Mouse (Mus musculus) CH12.LX (cell line): ENCODE results near the gene Uvrag. TPM values are rescaled to one million over a fixed set of nuclear protein-coding genes. Genes with fewer than 3 reads are reported as not detected.

Experiments used
- DNase-seq: peaks from one replicate; pipeline ENCODE4 v3.0.0-alpha.2; 2013; ENCODE audit errors: extremely low read depth
- H3K27ac ChIP-seq: 2 replicates; pipeline ENCODE4 v1.5.1; 2012; ENCODE audit warnings: low read depth, mild to moderate bottlenecking, control low read depth, moderate library complexity; ENCODE audit not compliant: insufficient read depth
- H3K27me3 ChIP-seq: replicated peaks from 2 replicates; pipeline ENCODE3; 2012; ENCODE audit warnings: inconsistent platforms
- H3K36me3 ChIP-seq, 2 experiments: replicated peaks in 1 of 2; 2 replicates each; pipeline versions ENCODE3 to v1.6.1; 2012; ENCODE audit warnings: inconsistent platforms in 1 of 2, low read length in 1 of 2, mild to moderate bottlenecking in 1 of 2, mixed read lengths in 1 of 2, moderate library complexity in 1 of 2; ENCODE audit not compliant: control insufficient read depth in 1 of 2, insufficient read depth in 1 of 2
- H3K4me1 ChIP-seq, 2 experiments: 2 replicates each; pipeline ENCODE4 v1.6.1; 2012; ENCODE audit warnings: inconsistent platforms in 1 of 2, moderate library complexity in 1 of 2; ENCODE audit not compliant: insufficient read depth in 2 of 2, control insufficient read depth in 1 of 2
- H3K4me2 ChIP-seq: 2 replicates; pipeline ENCODE4 v1.6.1; 2012; ENCODE audit warnings: low read depth, mild to moderate bottlenecking, control low read depth; ENCODE audit not compliant: poor library complexity, insufficient read depth, severe bottlenecking
- H3K4me3 ChIP-seq, 3 experiments: fragments of 150-350 bp in 1 of 3; sonication (generic) in 1 of 3; replicated peaks in 1 of 3; 2 replicates each; pipeline versions ENCODE3 to v1.5.1; 2011 to 2012; ENCODE audit warnings: low read depth in 2 of 3, low read length in 2 of 3, mild to moderate bottlenecking in 2 of 3, moderate library complexity in 2 of 3, control low read depth in 1 of 3, improper control_type of control experiment in 1 of 3, inconsistent platforms in 1 of 3, mixed read lengths in 1 of 3; ENCODE audit not compliant: poor library complexity in 1 of 3
- H3K79me2 ChIP-seq: replicated peaks from 2 replicates; pipeline ENCODE4 v1.6.1; 2012; ENCODE audit warnings: mild to moderate bottlenecking, moderate library complexity; ENCODE audit not compliant: control insufficient read depth, poor library complexity, insufficient read depth, severe bottlenecking; ENCODE audit errors: extremely low read depth
- H3K9ac ChIP-seq: 2 replicates; pipeline ENCODE4 v1.6.1; 2012; ENCODE audit warnings: low read depth, mild to moderate bottlenecking, control low read depth, moderate library complexity; ENCODE audit not compliant: insufficient read depth
- H3K9me3 ChIP-seq: replicated peaks from 2 replicates; pipeline ENCODE3; 2012; ENCODE audit warnings: low read length, inconsistent platforms, mixed read lengths
- BHLHE40 ChIP-seq: IDR thresholded peaks from 2 replicates; pipeline ENCODE4 v1.6.1; 2011; ENCODE audit warnings: mild to moderate bottlenecking, low read depth, low read length, improper control_type of control experiment
- CTCF ChIP-seq, 2 experiments: IDR thresholded peaks in 1 of 2; conservative IDR thresholded peaks in 1 of 2; 2 replicates each; pipeline ENCODE4 v1.5.1; 2011 to 2012; ENCODE audit warnings: low read depth in 2 of 2, low read length in 2 of 2, improper control_type of control experiment in 1 of 2, inconsistent platforms in 1 of 2, mild to moderate bottlenecking in 1 of 2, moderate library complexity in 1 of 2
- E2F4 ChIP-seq: IDR thresholded peaks from 2 replicates; pipeline ENCODE4 v1.6.1; 2011; ENCODE audit warnings: low read depth, low read length, improper control_type of control experiment; ENCODE audit not compliant: insufficient replicate concordance
- EP300 ChIP-seq: IDR thresholded peaks from 2 replicates; pipeline ENCODE4 v1.6.1; 2011; ENCODE audit warnings: low read length, improper control_type of control experiment
- IRF4 ChIP-seq: IDR thresholded peaks from 2 replicates; pipeline ENCODE4 v1.6.1; 2014; ENCODE audit warnings: low read depth, mild to moderate bottlenecking, inconsistent platforms, low read length, improper control_type of control experiment
- JUN ChIP-seq: IDR thresholded peaks from 2 replicates; pipeline ENCODE4 v1.6.1; 2011; ENCODE audit warnings: low read depth, mild to moderate bottlenecking, low read length, improper control_type of control experiment, moderate library complexity; ENCODE audit not compliant: insufficient read depth
- JUND ChIP-seq: conservative IDR thresholded peaks from 2 replicates; pipeline ENCODE4 v1.6.1; 2011; ENCODE audit warnings: low read depth, low read length, improper control_type of control experiment
- MAX ChIP-seq: IDR thresholded peaks from 2 replicates; pipeline ENCODE4 v1.6.1; 2011; ENCODE audit warnings: low read length, improper control_type of control experiment
- MAZ ChIP-seq: IDR thresholded peaks from 2 replicates; pipeline ENCODE4 v1.6.1; 2012; ENCODE audit warnings: low read depth, mild to moderate bottlenecking, inconsistent platforms, low read length, improper control_type of control experiment, moderate library complexity
- MXI1 ChIP-seq: IDR thresholded peaks from 2 replicates; pipeline ENCODE4 v1.6.1; 2011; ENCODE audit warnings: mild to moderate bottlenecking, low read depth, low read length, improper control_type of control experiment
- MYC ChIP-seq: IDR thresholded peaks from 2 replicates; pipeline ENCODE4 v1.6.1; 2011; ENCODE audit warnings: low read depth, mild to moderate bottlenecking, improper control_type of control experiment, low read length
- RCOR1 ChIP-seq: conservative IDR thresholded peaks from 2 replicates; pipeline ENCODE4 v1.6.1; 2012; ENCODE audit warnings: low read depth, mild to moderate bottlenecking, inconsistent platforms, low read length, improper control_type of control experiment
- SIN3A ChIP-seq: IDR thresholded peaks from 2 replicates; pipeline ENCODE4 v1.6.1; 2012; ENCODE audit warnings: low read length, improper control_type of control experiment, inconsistent platforms
- SMC3 ChIP-seq: IDR thresholded peaks from 2 replicates; pipeline ENCODE4 v1.6.1; 2011; ENCODE audit warnings: low read depth, low read length, improper control_type of control experiment
- TBP ChIP-seq: conservative IDR thresholded peaks from 2 replicates; pipeline ENCODE4 v1.6.1; 2011; ENCODE audit warnings: low read depth, low read length, improper control_type of control experiment
- TCF12 ChIP-seq: IDR thresholded peaks from 2 replicates; pipeline ENCODE4 v1.6.1; 2014; ENCODE audit warnings: low read depth, mild to moderate bottlenecking, inconsistent platforms, low read length, improper control_type of control experiment
- ZMIZ1 ChIP-seq: IDR thresholded peaks from 2 replicates; pipeline ENCODE4 v1.6.1; 2012; ENCODE audit warnings: low read depth, mild to moderate bottlenecking, inconsistent platforms, low read length, improper control_type of control experiment
- ZNF384 ChIP-seq: IDR thresholded peaks from 2 replicates; pipeline ENCODE4 v1.6.1; 2012; ENCODE audit warnings: low read depth, low read length, improper control_type of control experiment, inconsistent platforms
- dilution Hi-C: fragments of 300-500 bp; cut with MboI; formaldehyde crosslinking; loops from 2 replicates; pipeline ENCODE4 v1.14.3; 2020; ENCODE audit warnings: low sequenced_read_pairs; ENCODE audit not compliant: extremely low pct_unique_long_range_greater_than_20kb, extremely low pct_ligation_motif_present
- in situ Hi-C: fragments of 300-500 bp; cut with MboI; formaldehyde crosslinking; loops from 3 replicates; pipeline ENCODE4 v1.14.3; 2019; ENCODE audit warnings: low sequenced_read_pairs, low pct_ligation_motif_present, low pct_unique_long_range_greater_than_20kb, mixed read lengths
- polyA plus RNA-seq: library from polyadenylated mRNA; unstranded; fragments of >175 nt; gene quantifications from 2 replicates; pipeline ENCODE4 v1.2.1, GENCODE M21; 2012; ENCODE audit warnings: low read depth; ENCODE audit not compliant: insufficient read length
- total RNA-seq, 2 experiments: library from RNA; depleted of rRNA; stranded (reverse); fragments of 300-350 nt in 1 of 2; fragments of >200 nt in 1 of 2; gene quantifications; 2 replicates each; pipeline ENCODE4 v1.2.3; 2012 to 2014

Gene Uvrag
- total and polyA plus RNA-seq, 3 experiments = 20.6 to 47.4 (median 37.5) TPM

DNA sequence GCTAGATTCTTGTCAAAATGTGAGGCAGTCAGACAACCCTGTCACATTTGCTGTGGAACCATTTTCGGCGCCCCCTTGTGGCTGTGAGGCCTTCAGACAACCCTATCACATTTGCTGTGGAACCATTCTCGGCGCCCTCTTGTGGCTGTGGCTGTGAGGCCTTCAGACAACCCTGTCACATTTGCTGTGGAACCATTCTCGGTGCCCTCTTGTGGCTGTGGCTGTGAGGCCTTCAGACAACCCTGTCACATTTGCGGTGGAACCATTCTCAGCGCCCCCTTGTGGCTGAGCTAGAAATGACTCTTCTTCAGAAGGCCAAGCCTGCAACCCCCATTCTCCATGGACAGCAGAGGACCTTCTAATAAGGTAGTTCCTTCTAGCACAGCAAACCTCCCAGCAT is 10.4 kb upstream of the Uvrag start (continued):
- TF ChIP-seq CTCF (conservative IDR thresholded peaks at IDR 0.05 in 1 of 2, IDR thresholded peaks at IDR 0.05 in 1 of 2; ENCODE audit: low read depth in 2 of 2, low read length in 2 of 2) (peak; percentile 96 to 99), SMC3 (peak; percentile 99), ZNF384 (peak; percentile 60; the same call in 1 of the 2 replicates), MYC (peak; percentile 64; the same call in 1 of the 2 replicates), TBP (no peak), E2F4 (no peak), MAZ (peak; percentile 68; the same call in 1 of the 2 replicates), JUND (peak; percentile 55; the same call in 1 of the 2 replicates)
- TF ChIP-seq, all 38 proteins: peak for 18

DNA sequence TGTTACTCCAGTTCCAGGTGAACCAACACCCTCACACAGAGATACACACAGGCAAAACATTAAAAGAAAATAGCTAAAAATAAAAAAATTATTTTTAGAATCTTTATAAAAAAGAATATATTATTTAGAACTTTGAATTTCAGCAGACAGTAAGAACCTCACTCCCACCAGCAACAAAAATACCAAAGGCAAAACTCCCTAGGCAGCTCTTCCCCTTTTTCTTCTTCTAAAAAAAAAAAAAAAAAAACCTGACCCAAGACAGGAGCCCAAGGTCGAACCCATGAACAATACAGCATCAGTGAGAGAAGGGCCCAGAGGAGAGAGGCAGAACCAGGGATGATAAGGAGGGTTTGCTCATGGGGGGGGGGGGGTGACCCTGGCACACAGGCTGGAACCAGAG is 8.1 kb upstream of the Uvrag start:
- dilution Hi-C loops = no loop called here
- in situ Hi-C loops = loop anchor here (5.0 kb wide), 1 partner anchor 42 kb away; no protein-coding TSS in a partner anchor

DNA sequence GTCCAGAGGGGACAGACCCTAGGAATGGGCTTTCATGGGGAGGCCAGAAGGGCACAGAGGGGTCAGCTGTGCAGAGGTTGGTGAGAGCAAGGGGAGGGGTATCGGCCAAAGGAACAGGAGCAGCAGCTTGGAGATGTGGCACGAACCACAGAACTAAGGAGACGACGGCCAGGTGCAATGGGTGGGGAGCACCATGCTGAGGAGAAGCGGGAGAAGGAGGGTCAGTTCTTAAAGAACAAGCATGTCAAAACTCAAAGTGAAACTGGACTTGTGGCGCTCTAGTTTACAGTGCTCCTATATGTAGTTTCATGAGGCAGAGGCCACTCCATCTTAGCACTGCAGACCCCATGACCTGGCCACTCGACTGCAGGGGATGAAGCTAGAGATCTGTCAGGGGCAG is 6.6 kb upstream of the Uvrag start:
- dilution Hi-C loops (no loop called here), in situ Hi-C loops (loop anchor here (5.0 kb wide), 1 partner anchor 40 kb away; no protein-coding TSS in a partner anchor)
- no peaks in the 10 kb centered on the region for H3K27me3 ChIP-seq
- H3K27ac ChIP-seq = peak overlapping the region; percentile 54
- no peak overlapping the region for H3K4me3 ChIP-seq
- H3K79me2 ChIP-seq = no peaks in the 10 kb centered on the region
- DNase-seq = no peak
- TF ChIP-seq SIN3A = 0 out of 2 replicates have a peak, but pooled peaks have one; percentile 2
- TF ChIP-seq SMC3 = no peak
- no peak for TF ChIP-seq JUN
- TF ChIP-seq E2F4 = no peak
- TF ChIP-seq JUND = peak; percentile 29; the same call in 1 of the 2 replicates
- TF ChIP-seq RCOR1 = no peak
- no peak for TF ChIP-seq MYC
- TF ChIP-seq MXI1 = 0 out of 2 replicates have a peak, but pooled peaks have one; percentile 38
- TF ChIP-seq TCF12 = peak; percentile 61
- no peak for TF ChIP-seq MAX
- TF ChIP-seq EP300 = peak; percentile 63; the same call in 1 of the 2 replicates
- TF ChIP-seq ZMIZ1 = no peak; the same call in 1 of the 2 replicates
- TF ChIP-seq MAZ = 0 out of 2 replicates have a peak, but pooled peaks have one; percentile 10
- TF ChIP-seq IRF4 = peak; percentile 75
- 0 out of 2 replicates have a peak, but pooled peaks have one; percentile 21 for TF ChIP-seq BHLHE40
- H3K4me2 ChIP-seq = peak overlapping the region; percentile 6; the same call in 1 of the 2 replicates
- H3K9me3 ChIP-seq = no peaks in the 10 kb centered on the region
- H3K4me1 ChIP-seq = peaks cover 22 to 94% of the 10 kb centered on the region in 2 experiments
- H3K9ac ChIP-seq = no peak overlapping the region
- no peaks in the 10 kb centered on the region for H3K36me3 ChIP-seq

More for the DNA sequence above, 8.1 kb upstream of the Uvrag start:
- Histone ChIP-seq H3K27ac (no peak overlapping the region), H3K9ac (no peak overlapping the region), H3K36me3 (no peaks in the 10 kb centered on the region), H3K79me2 (no peaks in the 10 kb centered on the region), H3K9me3 (no peaks in the 10 kb centered on the region), H3K4me1 (peaks cover 22 to 83% of the 10 kb centered on the region in 2 experiments), H3K27me3 (no peaks in the 10 kb centered on the region), H3K4me3 (no peak overlapping the region), H3K4me2 (no peak overlapping the region)
- TF ChIP-seq ZNF384 (peak; percentile 87), EP300 (no peak)
- DNase-seq = no peak
